Mouse (Mus musculus) hematopoietic stem cell, adult 5-6 weeks (primary cell): Measurements from ENCODE around the gene Cers2. TPM values are rescaled to one million over a fixed set of nuclear protein-coding genes. Genes with fewer than 3 reads are reported as not detected.

Source experiments
- ATAC-seq, 2 experiments: fragments of 125-278 bp in 1 of 2; replicated peaks in 1 of 2; 2 replicates each; pipeline ENCODE4 v1.8.0; 2016 to 2017; ENCODE audit warnings: inconsistent platforms in 2 of 2, mild to moderate bottlenecking in 2 of 2, moderate number of reproducible peaks in 2 of 2, low read depth in 1 of 2, moderate TSS enrichment in 1 of 2; ENCODE audit not compliant: low FRiP score in 2 of 2, poor library complexity in 2 of 2, severe bottlenecking in 2 of 2, insufficient read depth in 1 of 2, low TSS enrichment in 1 of 2
- total RNA-seq: library from RNA; stranded (forward); fragments of 172-1452, 232-1000 nt; gene quantifications from 2 replicates; pipeline ENCODE4 v1.2.3, GENCODE M21; 2017

Cers2 gene
- total RNA-seq, 1 experiment from 2014 or later: 119 TPM

- no peak for ATAC-seq
Measured at GRCm38 (mm10) chr3:95310496-95310895, 4.1 kb upstream of the Cers2 start.

GRCm38 (mm10) chr3:95310968-95311882 lies 3.4 kb upstream of the Cers2 start:
- peak in 1 of 2 experiments; percentile 21; a peak in 1 of 4 replicates for ATAC-seq

GRCm38 (mm10) chr3:95312623-95313022 lies 2.0 kb upstream of the Cers2 start:
- peak; percentile 51 to 71 for ATAC-seq

GRCm38 (mm10) chr3:95313476-95313875 lies 1.1 kb upstream of the Cers2 start:
- ATAC-seq: no peak

- ATAC-seq: no peak
Measured at GRCm38 (mm10) chr3:95314075-95314474, 516 bp upstream of the Cers2 start.

- ATAC-seq: peak; percentile 60 to 66
Measured at GRCm38 (mm10) chr3:95315094-95315843, 678 bp downstream of the Cers2 start.

- 0 out of 4 replicates have a peak, but pooled peaks of 1 of the 2 experiments have one; percentile 1 for ATAC-seq
Measured at GRCm38 (mm10) chr3:95315844-95316550, 1.4 kb downstream of the Cers2 start.

- peak; percentile 31 to 43; a peak in 2 of 4 replicates for ATAC-seq
Measured at GRCm38 (mm10) chr3:95317414-95318080, 3.0 kb downstream of the Cers2 start.

- 0 out of 4 replicates have a peak, but pooled peaks of 1 of the 2 experiments have one; percentile 1 for ATAC-seq
Measured at GRCm38 (mm10) chr3:95318548-95318947, 4.0 kb downstream of the Cers2 start.

GRCm38 (mm10) chr3:95319110-95319509 lies 4.5 kb downstream of the Cers2 start:
- ATAC-seq: no peak

GRCm38 (mm10) chr3:95319701-95320625 lies 5.4 kb downstream of the Cers2 start:
- ATAC-seq: no peak

GRCm38 (mm10) chr3:95323429-95323828 lies 8.8 kb downstream of the Cers2 start:
- ATAC-seq: no peak

GRCm38 (mm10) chr3:95324454-95325144 lies 10.0 kb downstream of the Cers2 start:
- ATAC-seq: 0 out of 4 replicates have a peak, but pooled peaks of 1 of the 2 experiments have one; percentile 34

- ATAC-seq: no peak
Measured at GRCm38 (mm10) chr3:95328803-95329404, 14.3 kb downstream of the Cers2 start.

- ATAC-seq: no peak
Measured at GRCm38 (mm10) chr3:95331528-95331927, 16.9 kb downstream of the Cers2 start.
